Mouse (Mus musculus) mesoderm, embryonic 11.5 days (tissue): Measurements from ENCODE around the gene Abcd1.

Experiments used
- DNase-seq: peaks from one replicate; pipeline ENCODE4 v3.0.0-alpha.2; 2012; ENCODE audit warnings: low read depth, low spot score

The Abcd1 gene

DNA sequence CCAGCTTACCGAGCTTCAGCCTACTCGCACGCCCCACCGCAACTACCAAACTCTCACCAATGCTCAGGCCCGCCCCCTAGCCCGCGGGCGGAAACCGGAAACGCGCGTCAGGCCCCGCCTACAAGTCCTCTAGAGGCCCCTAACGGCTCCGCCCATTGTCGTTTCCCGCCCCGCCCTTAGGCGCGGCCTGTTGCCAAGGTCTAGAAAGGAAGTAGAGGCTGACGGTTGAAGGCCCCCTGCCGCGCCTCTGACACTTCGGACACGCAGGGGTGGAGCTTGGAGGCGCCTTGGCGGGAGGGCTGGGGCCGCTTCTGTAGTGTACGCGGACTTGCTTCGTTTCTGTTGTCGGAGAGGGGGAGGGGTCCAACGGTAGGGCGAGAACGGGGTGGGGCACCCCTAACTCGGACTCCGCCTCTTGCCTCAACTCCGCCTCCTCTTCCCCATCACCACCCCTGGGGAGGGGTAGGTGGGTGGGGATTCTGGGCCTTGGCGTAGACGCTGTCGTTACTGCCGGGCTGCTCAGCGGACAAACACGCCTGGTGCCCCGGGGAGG, at the start of gene Abcd1, which contains the start of gene Bcap31:
Gene Abcd1 (plus strand): TSS at position 489 of the 553 bp plus-strand sequence.
Gene Bcap31 (minus strand): TSS at position 67 of the 553 bp plus-strand sequence.
- peak; percentile 95 for DNase-seq

DNA sequence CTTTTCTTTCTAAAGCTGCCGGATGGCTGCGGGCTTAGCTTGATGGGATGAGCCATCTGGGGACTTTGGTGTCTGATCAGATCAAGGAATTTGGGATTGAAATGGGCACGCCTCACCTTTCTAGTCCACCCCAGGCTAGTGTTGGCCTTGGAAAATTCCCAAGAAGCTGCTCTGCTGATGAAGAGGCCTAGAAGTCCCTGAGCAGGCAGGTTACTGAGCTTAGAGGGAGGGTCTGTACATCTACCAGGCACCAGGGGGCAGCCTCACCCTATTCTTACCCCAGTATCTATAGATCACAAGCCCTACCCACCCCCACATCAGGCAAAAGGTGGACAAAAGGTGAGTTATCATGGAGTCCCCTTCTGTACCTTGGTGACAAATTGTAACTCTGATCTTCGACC, 44.4 kb upstream of the Abcd1 start:
- peak; percentile 59 for DNase-seq

GRCm38 (mm10) chrX:73672879-73673618, 43.3 kb upstream of the Abcd1 start, which contains the start of gene Slc6a8:
TSS of gene Slc6a8 (plus strand) at chrX:73673150.
- DNase-seq, result peak; percentile 71

GRCm38 (mm10) chrX:73673619-73673967, 42.8 kb upstream of the Abcd1 start:
- DNase-seq, result no peak

GRCm38 (mm10) chrX:73673968-73674661, 42.3 kb upstream of the Abcd1 start:
- DNase-seq, result no peak

DNA sequence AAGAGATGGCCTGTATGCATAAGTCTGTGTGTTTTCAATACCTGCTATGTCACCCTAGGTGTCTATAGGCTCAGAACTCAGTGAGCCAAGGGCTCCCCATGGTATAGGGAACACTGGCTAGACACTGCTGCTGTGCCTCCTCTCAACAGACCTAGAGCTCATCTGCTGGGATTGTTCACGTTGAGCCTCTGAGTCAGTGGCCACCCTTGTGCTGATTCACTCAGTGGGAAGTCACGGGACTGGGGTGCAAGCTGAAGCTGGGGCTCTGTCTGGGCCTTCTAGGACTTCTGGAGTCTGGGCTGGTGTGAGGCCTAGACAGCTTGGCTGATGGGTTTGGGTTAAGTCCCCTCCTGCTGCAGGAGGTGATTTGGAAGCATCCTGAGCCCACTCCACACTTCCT, 41.2 kb upstream of the Abcd1 start:
- no peak for DNase-seq

DNA sequence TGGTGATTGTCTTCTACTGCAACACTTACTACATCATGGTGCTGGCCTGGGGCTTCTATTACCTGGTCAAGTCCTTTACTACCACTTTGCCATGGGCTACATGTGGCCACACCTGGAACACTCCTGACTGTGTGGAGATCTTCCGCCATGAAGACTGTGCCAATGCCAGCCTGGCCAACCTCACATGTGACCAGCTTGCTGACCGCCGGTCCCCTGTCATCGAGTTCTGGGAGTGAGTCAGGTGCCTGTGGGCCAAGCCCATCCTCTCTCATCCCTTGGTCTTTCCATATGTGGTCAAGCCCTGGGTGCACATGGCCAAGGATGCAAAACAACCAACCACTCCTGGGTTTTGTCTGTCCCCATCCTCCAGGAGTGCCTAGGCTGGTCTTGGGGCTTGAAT, 39.7 kb upstream of the Abcd1 start:
- no peak for DNase-seq

- DNase-seq, result no peak
Observed at GRCm38 (mm10) chrX:73684156-73684555, 32.2 kb upstream of the Abcd1 start.

DNA sequence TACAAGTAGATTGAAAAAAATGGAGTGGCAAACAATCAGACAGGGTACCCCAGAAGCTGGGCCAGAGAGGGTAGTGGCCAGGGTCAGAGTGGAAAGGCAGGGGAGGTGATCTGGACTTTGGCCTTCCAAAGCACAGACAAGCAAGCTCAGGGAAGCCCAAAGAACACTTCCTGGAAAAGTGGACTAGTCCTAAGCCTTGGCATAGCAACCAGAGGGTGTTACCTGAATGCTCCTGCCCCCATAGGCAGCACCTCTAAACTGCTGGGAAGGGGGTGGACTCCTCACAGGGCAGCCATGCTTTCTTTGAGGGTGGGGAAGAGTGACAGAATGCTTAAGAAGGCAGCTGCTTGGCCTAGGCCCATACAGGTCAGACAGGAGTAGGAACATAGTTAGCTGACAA, 31.4 kb upstream of the Abcd1 start:
- DNase-seq, result no peak

- no peak for DNase-seq
Observed at GRCm38 (mm10) chrX:73685629-73686028, 30.8 kb upstream of the Abcd1 start.

DNA sequence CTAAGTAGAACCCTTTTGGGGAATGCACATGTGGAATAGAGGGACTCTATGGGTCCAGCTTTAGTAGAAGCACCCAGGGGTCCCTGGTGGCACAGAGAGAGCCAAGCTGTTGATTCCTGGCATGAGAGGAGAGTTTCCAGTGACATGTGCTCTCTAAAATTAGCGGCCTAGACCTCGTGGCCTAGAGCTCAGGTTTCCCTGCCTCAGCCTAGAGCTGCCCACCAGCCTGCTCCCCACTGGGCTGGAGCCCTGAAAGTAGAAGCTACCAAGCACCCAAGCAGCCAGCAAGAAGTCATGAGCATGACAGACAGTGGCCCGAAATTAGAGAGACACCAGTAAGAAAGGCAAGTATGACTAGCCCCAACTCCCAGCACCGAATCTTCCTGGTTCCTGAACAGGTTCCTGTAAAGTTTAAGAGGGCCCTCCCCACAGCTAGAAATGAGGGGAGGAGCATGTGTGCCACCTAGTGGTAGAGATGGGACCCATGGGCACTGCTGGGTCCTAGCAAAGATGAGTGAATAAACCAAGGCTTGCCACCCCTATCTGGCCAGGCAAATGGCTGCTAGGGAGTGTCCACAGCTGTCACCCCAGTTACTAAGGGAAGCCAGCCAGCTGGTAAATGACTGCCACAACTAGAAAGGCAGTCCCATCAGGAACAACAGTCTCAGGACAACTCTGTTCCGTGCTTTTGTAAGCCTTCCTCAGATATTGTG, 25.3 kb upstream of the Abcd1 start:
- DNase-seq, result no peak

GRCm38 (mm10) chrX:73700472-73700871, 15.9 kb upstream of the Abcd1 start:
- DNase-seq, result no peak

- peak; percentile 6 for DNase-seq
Observed at GRCm38 (mm10) chrX:73715476-73716108, 805 bp upstream of the Abcd1 start.

- DNase-seq, result no peak
Observed at GRCm38 (mm10) chrX:73716709-73717545, 530 bp downstream of the Abcd1 start.

- DNase-seq, result no peak
Observed at GRCm38 (mm10) chrX:73717667-73718066, 1.3 kb downstream of the Abcd1 start.

- DNase-seq, result no peak
Observed at GRCm38 (mm10) chrX:73718271-73718670, 1.9 kb downstream of the Abcd1 start.

DNA sequence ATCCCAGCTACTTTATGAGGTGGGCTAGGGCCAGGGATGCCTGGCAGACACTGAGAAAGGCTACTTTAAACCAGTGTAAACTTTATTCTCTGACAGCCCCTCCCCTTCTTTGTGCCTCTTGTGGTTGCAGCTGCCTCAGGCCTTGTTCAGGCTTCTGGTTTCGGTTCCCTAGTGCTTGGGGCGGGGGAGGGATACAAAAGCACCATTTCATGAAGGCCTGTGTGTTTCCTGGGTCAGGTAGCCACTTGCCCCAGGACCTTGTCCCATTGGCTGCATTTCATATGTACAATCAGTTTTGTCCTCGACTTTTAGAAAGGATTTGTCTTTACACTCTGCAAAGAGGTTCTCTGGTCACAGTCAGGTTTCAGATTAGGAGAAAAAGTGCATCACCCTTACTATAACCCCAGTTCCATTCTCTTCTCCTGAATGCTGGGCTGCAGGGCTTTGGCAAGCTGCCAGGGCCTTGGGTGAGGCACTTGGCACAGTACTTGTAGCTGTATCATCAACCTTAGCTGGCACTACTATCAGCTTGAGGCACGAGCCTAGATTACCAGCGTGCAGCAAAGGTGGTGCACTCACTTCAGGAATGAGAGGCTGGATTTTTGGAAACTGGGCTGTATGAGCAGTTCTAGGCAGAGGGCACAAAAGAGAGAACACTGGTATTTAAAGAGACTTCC, 2.4 kb downstream of the Abcd1 start:
- DNase-seq, result no peak

DNA sequence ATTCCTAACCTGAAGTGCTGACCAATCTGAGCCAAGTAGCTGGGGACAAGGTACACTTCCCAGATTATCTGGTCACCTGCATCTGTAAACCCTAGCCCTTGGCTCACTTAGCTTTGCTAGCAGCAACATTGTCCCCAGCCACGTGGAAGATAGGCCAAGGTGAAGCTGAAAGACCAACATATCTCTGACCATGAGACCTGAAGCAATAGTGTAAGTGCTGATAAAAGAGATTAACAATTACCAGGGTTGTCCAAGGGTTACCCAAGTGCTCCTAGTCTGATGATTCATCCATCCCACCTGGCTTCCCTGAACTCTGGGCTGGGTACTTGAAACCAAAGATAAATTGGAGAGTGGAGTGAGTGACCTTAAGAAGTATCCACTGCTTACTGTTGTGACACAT, 14.5 kb downstream of the Abcd1 start:
- DNase-seq, result no peak

- no peak for DNase-seq
Observed at GRCm38 (mm10) chrX:73738155-73738554, 21.8 kb downstream of the Abcd1 start.

DNA sequence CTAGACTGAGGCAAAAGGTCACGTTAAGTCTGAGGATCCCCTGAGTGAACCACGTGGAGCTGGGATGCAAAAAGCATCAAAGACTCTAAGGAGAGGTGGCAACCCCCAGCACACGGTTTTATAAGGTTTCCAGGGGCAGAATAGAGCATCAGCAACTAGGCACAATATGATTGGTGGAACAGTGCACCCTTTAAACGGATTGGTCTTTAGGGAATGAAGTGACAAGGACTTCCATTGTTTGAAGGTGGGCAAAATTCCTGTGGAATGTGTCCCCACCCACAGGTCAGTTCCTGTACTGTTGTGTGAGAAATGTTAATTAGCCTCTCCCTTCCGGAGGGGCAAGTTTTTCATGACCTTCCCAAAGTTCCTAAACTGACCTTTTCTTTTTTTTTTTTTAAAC, 22.8 kb downstream of the Abcd1 start:
- DNase-seq, result no peak
